Mouse (Mus musculus) induced T-regulatory cell, adult 2 months (primary cell): ENCODE data around the gene Gm6096.
"Not testable (repeated sequence)": the region's sequence is repeated elsewhere in the genome, so short reads cannot be mapped to it uniquely, and the experiment has no call there.

Experiments
- DNase-seq: peaks from one replicate; pipeline ENCODE4 v3.0.0-alpha.2; 2012; ENCODE audit warnings: low read depth

Gm6096 gene

DNA sequence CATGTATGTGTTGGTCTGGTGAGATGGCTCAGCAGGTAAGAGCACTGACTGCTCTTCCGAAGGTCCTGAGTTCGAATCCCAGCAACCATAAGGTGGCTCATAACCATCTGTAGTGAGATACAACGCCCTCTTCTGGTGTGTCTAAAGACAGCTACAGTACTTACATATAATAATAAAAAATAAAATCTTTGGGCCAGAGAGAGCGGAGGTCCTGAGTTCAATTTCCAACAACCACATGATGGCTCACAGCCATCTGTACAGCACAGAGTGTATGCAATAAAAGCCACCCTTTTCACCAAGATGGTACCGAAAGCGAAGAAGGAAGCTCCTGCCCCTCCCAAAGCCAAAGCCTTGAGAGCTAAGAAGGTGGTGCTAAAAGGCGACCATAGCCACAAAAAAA, at the start of gene Gm6096:
TSS of gene Gm6096 (plus strand) at position 301 of the 400 bp plus-strand sequence.
- DNase-seq, result no peak

DNA sequence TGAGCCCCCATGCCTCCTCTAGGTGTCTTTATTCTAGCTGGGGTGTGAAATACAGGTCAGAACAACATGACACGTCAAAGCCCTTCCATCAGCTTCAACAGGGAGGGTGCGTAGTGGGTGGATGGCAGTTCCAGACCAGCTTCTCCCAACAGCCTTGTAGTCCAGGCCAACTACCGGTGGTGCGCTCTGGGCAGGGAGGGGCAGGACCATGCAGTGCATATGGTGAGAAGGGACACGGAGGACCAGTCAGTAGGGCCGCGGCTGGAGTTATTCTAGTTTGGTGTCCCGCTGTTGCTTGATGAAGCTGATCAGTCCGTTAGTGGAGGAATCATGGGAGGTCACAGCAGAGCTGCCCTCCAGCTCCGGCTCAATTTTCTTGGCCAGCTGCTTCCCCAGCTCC, 48.7 kb upstream of the Gm6096 start:
- not testable (repeated sequence) for DNase-seq

DNA sequence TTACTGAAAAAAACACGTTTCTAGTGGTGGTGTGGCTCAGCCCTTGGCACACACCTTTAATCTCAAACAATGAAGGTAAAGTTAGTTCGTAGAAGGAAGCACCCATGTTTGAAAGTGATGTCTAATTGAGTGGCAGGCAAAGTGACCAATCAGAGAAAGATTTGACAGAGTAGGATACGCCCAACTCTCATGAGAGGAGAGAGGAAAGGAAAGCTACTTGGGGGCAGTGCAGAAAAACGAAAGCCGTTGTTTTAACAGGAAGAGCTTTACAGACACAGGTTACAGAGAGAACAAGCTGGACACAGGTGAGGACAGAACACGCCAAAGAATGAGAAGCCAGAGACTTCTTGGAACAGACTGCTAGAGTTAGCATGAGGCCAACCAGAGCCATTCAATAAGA, 44.5 kb upstream of the Gm6096 start:
- no peak for DNase-seq

DNA sequence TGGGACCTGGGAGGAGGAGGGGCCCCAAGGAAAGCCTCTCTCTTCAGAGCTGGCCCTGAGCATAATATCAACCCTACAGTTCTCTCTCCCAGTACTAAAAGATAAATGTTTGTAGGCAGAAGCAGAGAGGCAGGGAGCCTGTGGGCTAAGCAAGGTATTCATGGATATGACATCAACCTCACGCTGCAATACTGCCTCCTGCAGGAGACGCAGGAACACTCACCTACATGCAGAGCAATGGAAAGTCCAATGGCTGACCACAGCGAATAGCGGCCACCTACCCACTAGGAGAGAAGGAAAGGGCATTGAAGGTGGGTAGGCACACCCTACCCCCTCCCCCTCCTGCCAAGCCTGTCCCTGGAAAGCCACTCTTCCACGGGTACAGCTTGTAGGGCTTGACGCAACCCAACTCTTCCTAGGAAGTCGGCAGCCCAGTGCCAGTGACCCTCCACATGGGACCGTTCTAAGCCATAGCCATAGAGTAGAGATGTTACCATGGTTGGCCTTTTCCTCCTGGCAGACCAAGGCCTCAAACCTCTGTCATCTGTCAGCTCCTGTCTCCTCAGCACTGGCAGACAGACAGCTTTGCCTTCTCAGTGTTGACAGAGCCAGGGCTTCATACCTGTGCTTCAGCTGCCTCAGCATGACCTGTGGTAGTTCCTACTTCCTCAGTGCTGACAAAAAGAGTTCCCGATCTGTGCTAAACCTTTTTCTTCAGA, 42.7 kb upstream of the Gm6096 start:
- DNase-seq, result no peak

DNA sequence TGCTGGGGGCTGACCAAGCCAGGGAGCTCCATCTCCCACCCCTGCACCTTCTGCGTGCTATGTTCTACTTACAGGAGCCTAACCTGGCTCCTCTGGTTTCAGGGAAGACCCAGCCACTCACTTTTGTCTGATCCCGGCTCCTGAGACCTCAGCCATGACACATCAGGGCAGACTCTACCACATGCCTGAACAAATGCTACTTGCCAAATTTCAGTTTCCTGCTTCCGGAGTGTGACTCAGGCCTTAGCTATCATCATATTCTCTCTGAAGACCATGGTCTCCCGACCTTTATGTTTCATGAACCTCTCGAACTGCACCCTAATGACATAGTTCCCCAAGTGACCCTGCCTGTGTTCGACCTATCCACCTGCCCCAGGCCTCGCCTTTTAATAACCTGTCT, 37.6 kb upstream of the Gm6096 start:
- DNase-seq, result no peak

DNA sequence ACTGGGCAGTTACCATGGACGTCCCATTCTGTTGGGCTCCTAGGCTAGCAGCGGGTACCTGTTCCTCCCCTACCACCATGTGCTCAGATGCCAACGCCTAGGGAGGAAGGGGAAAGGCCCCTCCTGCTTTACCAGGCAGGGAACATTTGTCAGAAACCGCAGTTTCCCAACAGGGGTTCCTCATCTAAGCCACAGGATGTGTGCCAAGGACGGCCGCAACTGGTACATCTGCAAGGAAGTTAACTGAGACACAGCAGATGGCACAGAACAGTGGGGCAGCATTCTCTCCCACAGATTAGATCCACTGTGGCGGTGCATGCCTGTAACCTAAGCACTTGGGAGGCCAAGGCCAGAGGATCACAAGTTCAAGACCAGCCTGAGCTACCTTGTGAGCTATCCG, 36.2 kb upstream of the Gm6096 start:
- no peak for DNase-seq

DNA sequence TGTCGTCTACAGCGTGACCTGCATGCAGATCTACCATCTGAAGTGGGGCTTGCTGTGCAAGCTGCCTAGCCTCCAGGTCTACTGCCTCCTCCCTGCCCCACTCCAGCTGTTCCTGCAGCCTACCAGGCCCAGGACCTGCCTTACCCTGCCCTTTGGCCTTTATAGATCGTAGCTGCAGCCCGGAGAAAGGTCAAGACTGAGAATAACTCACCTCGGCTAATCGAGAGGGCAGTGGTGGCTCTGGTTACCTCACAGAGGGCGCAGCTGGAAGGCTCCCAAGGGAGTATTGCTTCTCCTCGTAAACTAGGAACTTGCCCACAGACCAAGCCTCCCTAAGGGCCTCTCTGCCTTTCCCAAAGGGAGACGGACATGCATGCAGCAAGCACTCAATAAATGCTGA, 35.4 kb upstream of the Gm6096 start:
- no peak for DNase-seq

DNA sequence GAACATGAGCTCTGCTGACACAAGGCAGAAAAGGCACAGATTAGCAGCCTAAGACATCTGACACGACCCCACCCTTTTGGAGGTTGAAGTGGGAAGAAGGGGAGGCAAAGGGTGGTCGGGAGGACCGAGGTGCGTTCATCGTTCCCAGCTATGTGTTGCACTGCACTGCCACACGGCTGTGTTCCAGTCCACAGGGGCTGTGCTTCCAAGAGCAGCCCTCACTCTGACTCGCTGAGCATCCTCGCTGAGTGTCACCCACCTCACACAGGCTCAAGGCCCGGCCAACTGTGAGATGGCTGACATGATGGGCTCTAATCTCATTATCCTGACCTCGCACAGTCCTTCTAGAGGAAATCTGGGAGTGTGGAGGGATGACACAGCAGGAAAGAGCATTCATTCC, 34.4 kb upstream of the Gm6096 start:
- DNase-seq, result no peak

DNA sequence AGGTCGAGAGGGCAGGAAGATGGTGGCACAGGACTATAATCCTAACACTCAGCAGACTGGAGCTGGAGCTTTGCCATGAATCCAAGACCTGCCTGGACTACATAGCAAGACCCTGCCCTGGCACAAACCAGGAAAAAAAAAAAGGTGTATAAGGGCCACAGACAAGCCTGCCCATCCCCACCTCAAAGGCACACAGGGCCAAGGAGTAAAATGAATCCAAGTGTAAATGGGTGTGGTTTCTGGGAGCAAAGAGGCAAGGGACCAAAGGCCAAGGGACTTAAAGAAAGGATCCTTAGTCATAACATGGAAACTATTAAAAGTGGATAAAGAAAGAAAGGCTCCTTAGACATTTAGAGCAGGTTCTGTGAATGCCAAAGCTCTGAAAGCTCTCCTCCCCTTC, 32.3 kb upstream of the Gm6096 start:
- no peak for DNase-seq

DNA sequence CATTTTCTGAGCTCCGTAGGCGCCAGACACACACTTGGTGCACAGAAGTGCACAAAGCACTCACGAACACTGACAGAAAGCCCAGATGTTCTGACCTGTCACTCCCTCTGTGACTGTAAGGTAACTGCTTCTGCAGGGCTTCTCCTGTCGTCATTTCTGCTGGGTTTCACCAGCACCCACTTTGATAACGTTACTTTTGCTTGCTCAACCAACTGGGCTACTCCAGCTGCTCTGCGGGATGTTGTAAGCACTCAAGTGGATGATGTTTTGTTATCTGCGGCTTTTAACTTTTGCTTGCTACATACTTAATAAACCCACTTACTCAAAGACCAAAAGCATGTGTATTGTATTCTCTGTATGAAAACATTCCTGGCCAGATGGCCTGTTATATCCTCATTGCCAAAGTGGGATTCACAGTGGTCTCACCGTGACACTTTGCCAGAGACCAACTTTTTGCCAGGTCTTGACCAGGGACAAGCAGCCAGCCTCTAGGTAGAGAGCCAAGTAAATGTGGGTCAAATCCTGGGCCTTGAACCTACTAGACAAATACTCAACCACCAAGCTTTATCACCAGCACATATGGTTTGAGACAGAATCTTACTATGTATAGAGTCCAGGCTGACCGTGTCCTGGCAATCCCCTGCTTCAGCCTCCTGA, 29.1 kb upstream of the Gm6096 start:
- DNase-seq, result no peak

DNA sequence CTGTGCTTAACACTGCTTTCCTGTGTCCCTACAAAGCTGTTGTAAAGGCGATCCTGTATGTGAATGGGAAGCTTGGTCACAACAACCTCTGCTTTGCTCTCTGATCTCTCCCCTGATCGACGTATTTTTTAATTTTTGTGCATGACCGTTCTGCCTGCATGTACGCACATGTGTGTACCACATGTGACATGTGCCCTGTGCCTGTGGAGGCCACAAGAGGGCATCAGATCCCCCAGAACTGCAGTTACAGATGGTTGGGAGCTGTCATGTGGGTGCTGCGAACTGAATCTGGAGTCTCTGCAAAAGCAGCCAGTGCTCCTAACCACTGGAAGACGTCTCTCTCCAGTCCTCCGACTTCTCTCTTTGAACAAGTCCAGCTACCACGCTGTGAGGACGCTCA, 28.5 kb upstream of the Gm6096 start:
- no peak for DNase-seq

DNA sequence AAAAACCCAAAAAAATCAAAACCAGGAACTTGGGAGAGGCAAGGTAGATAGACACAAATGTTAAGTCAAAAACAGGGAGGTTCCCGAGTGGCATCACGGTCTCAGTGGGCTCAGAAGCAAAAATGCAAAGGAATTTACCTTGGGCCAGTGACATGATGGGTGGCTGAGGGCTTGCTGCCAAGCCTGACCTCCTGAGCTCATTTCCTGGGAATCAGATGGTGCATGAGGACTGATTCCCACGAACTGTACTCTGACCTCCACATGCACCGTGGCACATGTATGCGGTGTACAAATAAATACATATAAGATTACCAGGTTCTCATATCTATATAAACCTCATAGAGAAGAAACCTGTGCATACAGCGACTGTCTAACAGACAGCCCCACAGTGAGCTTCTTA, 26.5 kb upstream of the Gm6096 start:
- DNase-seq, result no peak

DNA sequence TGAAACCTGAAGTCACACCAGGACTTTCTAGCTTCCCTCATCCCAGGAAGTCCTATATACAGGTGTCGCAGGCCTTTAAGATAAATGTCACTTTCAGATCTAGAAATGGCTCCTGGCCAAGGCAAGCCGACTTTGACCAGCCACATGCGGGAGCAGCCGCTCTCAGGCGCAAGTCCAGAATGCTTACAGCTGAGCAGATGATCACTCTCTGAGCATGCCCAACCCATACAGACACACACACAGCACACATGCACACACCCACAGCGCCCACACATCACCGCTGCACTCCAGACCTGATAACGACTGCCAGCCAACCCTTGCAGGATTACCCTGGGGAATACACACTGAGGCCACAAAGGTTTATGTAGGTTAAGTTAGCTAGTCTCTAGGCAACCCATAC, 24.8 kb upstream of the Gm6096 start:
- DNase-seq, result no peak

DNA sequence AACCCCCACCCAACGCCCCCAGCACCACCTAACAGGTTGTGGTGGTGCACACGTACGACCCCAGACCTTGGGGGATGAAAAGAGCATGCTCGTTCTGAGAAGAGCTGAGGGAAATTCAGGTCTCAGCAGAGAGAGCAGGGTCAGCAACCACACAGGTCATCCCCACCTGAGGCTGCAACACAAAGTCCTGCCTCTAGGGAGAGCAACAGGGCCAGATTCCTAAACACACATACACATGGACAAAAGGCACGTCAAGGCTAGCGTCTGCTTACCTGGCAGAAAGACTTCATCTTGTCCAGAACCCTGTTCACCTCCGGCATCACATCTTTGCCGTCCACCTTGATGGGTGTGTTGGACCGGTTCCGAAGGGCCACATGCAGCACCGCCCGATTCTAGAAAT, 24.0 kb upstream of the Gm6096 start:
- DNase-seq, result no peak

DNA sequence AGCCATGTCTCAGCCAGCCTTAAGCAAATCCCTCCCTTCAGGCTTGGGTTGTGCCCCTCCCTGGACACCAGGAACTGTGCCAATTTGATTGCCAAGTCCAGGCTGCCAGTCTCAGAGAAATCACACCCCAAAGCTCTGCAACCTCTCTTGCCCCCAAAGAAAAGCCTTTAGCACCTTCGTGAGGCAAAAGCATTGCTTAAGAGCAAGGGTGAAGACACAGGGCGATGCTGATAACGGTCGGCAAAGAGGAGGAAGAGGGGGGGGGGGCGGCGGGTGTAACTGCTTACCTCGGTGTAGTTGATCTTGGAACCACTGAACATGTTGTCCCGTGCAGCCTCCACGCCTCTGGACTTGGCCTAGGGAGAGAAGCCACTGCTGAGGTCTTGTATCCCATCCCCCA, 22.2 kb upstream of the Gm6096 start:
- DNase-seq, result peak; percentile 29

DNA sequence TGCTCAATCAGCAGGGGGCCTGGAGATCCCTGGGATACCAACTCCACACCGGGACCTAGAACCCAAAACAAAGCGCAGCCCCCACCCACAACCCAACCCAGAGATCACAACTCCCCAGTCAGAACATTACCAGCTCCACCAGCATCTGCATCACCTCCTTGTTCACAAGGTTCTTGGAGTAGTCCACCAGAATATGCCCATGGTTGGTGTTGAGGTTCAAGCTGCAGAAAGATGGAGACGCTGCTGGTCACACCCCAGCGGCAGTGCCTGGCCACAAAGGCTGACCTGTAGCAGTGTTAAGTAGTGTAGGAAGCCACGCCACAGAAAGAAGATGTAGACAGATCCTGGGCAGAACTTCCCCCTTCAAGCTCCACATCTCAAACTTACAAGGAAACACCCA, 21.7 kb upstream of the Gm6096 start:
- DNase-seq, result no peak

DNA sequence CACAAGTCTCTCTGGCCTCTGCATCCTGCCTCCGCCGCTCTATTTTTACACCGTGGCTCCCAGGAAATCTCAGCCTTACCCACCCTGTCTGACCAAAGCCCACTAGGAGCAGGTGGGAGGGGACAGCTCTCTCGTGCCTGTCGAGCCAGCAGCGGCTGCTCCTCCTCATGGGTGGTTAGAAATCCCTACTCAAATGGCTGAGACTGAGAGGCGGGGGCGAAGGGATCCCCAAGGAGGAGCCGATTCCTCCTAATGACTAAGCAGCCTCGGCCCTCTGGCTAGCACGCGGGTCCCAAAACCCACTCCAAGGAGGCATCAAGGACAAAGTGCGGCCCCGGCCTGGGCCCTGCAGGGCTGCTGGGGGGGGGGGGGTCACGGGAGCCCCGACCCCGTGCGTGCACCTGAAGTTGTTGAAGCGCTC, 21.1 kb upstream of the Gm6096 start:
- DNase-seq, result no peak

DNA sequence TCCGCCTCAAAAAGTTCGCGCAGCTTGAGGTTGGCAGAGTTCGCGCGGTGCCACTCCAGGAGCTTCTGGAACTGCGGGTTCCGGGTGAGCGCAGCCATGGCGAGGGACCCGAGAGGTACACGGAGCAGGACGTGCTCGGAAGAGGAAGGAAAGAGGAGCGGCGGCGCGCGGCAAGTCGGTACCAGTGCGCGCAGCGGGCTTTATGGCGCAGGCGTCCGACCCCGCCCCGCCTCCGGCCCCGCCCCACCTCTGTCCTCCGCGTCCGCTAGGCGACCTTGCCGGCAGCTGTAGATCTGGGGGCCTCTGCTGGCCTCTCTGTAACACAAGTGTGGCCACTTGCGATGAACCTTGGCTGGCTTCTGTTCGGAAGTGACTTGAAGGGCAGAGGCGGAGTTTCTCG, 20.7 kb upstream of the Gm6096 start, which contains the start of gene Gpi1:
TSS of gene Gpi1 (minus strand) at position 221 of the 400 bp plus-strand sequence.
- peak; percentile 93 for DNase-seq

DNA sequence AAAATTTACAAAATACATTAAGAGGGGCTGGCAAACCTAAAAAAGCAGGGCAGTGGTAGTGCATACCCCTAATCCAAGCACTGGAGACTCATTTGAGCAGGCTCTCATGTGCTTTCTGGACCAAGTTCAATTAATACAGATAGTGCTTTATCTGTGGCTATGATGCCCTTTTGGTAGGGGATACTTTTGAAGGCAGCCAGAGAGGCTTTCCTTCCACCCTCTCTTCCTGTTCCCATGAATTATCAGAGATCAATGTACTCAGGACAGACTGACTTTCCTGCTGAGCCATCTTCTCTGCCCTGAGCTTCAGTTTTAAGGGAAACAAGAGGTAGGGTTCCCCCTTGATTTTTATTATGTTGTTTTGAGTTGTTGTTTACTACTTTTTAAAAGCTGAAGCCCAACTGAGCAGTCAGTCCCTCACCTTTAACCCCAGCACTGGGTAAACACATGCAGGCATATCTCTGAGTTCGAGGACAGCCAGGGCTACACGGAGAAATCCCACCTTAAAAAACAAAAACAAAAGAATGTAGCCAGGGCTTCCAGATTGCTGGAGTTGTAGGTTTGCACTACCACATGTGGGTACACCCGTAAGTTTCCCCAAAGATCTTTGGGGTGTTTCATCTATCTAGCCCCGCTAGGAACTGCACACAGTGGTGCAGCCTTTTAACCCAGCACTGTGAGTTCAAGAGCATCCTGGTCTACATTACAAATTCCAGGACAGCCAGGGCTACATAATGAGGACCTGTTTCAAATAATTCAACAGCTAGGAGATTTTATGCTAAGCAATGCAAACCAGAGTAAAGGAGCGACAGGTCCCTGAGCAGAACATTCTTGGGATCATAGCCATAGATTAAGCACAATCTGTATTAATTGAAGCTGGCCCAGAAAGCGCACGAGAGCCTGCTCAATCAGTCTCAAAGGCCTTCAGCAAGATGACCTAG, 17.8 kb upstream of the Gm6096 start:
- DNase-seq, result no peak

DNA sequence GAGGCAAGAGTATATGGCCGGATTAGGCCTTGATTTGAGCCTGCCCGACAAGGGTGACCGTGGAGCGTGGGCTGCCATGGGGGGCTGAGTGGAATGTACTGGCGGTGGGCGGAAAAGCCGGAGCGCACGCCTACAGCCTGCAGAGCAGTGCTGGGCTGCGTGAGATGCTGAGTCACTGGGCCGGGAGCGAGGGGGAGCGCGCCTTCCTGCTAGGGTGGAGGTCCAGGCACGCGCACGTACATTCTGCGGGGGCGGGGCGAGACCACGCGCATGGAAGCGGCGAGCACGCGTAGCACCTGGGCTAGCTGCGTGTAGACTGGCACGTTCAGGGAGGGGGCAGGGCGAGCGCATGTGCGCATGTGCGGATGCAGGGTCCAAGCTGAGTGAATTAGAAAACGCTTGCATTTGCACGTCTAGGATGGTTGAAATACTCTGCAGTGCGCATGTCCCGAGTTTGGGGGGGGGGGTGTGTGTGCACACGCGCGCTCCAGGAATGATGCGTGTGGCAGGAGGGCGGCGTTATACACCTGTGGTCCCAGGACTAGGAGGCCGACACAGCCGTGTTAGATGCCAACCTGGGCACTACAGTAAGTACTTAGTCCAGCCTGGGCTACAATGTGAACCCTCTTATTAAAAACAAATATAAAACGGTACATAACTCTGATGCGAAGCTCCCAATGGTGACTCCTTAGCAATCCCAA, 16.8 kb upstream of the Gm6096 start:
- peak; percentile 99 for DNase-seq

DNA sequence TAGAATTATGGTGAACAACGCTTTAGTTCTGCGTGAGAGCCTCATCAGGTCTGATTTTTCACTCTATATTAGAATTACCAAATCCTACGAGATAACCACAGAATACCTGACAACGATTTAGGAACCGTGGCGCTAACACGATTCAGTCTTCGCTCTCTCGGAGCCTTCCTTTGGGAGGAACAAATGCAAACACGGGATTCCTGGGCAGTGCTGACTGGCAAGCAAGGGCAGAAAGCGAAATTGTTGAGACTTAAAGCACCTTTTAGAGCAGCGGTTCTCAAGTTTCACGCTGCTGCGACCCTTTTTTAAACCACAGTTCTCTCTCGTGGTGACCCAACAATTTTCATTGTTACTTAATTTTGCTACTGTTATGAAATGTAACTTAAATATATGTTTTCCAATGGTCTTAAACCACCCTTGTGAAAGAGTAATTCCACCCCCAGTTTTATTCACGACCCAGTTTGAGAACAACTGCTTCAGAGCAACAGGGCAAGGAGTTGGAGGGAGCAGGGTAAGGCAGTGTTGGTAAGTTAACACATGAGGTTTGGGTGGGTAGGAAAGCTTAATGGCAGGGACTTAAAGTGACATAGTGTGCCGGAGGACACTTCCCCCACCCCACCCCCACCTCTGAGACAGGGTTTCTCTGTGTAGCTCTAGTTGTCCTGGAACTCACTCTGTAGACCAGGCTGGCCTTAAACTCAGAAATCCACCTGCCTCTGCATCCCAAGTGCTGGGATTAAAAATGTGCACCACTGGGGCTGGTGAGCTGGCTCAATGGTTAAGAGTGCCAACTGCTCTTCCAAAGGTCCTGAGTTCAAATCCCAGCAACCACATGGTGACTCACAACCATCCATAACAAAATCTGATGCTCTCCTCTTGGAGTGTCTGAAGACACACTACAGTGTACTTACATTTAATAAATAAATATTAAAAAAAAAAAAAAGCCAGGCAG, 16.0 kb upstream of the Gm6096 start:
- DNase-seq, result no peak
